Mouse (Mus musculus): ENCODE measurements around the gene Wdr70. TPM values are rescaled to one million over a fixed set of nuclear protein-coding genes. Genes with fewer than 3 reads are reported as not detected.
A peak's percentile ranks its signal among the peaks of the same experiment; 100 is the strongest.

The Wdr70 gene
- 8.7 and 13.3 TPM in 2 replicates for polyA plus RNA-seq (2011; ENCODE audit: insufficient read depth, insufficient read length, low replicate concordance, missing spikeins)

DNA sequence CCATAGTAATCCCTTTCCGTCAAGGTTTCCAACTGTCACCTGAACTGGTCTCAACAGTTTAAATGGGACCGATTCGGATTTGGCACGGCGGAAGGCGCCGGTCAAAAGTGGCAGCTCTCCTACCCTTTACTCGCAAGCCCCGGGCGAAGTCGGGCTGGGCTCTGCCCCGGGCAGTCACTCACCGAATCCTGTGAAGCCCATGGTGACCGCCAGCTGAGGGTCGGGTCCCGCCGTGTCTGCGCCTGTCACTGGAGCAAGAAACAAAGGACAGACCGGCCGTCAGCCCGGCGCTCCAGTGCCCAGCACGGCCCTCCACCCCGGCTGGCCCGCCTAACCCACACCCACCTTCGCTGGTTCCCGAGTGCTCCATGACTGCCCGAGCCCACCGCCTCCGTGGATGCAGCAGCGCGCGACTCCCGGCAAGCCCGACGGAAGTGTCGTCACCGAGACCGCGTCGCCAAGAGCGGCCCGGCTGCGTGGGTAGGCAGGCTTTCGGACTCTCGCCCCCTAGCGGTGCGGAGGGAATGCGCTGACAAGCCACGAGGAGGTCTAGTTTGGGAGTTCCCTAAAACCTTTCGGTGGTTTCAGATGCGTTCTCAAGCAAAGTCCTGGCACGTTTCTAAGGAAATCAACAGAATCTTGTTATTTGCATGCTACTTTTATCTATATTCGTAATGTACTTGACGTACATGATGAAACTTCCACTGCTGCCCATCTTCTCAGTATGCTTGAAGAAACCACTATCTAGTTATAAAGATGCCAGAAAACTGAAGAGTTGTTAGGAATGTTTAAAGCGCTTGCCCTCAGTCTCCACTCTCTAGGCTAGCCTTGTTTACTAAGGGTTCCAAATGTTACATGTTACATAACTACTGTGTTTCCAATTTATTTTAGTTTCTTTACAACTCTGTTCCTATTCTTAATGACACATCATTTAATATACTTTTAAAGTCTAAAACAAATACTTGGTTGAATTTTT is at the start of gene Wdr70:
Gene Wdr70 (minus strand): TSS at position 436 of the 976 bp plus-strand sequence.
- Histone ChIP-seq H3K4me1 (ENCODE audit: control insufficient read depth, insufficient read depth, low read length) (no peaks in the 10 kb centered on the region; the same call in 1 of the 2 replicates), H3K4me3 (replicated peaks; ENCODE audit: control insufficient read depth, low read depth, low read length) (peak within 1 kb of the TSS; percentile 96), H3K27ac (ENCODE audit: control insufficient read depth, insufficient read depth, low read depth, low read length, poor library complexity) (peak within 1 kb of the TSS; percentile 56)
- TF ChIP-seq POLR2A (IDR thresholded peaks at IDR 0.05; ENCODE audit: borderline replicate concordance, control insufficient read depth, low read depth, low read length) (peak; percentile 66; the same call in 1 of the 2 replicates), CTCF (IDR thresholded peaks at IDR 0.05; ENCODE audit: control insufficient read depth, insufficient read depth, low read length) (peak; percentile 99)
- WGBS: 2% methylated on average over 56 of the region's 56 CpGs

- 89% methylated on average over 5 of the region's 5 CpGs for WGBS
- Histone ChIP-seq H3K27ac (ENCODE audit: control insufficient read depth, insufficient read depth, low read depth, low read length, poor library complexity) (no peak overlapping the region), H3K4me3 (replicated peaks; ENCODE audit: control insufficient read depth, low read depth, low read length) (no peak overlapping the region), H3K4me1 (ENCODE audit: control insufficient read depth, insufficient read depth, low read length) (no peaks in the 10 kb centered on the region)
- TF ChIP-seq CTCF (IDR thresholded peaks at IDR 0.05; ENCODE audit: control insufficient read depth, insufficient read depth, low read length) (no peak), POLR2A (IDR thresholded peaks at IDR 0.05; ENCODE audit: borderline replicate concordance, control insufficient read depth, low read depth, low read length) (no peak)
Measured at GRCm38 (mm10) chr15:8135606-8136005, 36.6 kb upstream of the Wdr70 start.

DNA sequence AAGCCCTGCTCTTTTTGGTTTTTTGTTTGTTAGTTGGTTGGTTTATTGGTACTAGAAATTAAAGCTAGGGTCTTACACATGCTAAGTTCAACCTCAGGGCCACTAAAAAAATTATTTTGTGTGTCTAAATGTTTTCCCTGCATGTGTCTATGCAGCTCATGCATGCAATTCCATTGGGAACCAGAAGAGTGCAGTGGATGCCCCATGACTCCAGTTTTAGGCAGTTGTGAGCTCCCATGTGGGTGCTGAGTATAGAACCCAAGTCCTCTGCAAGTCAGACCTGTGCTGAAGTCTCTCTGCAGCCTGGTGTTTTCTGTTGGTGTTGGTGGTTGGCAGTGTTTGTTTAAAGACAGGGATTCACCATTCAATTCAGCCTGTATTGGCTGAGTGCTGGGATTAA is 32.8 kb upstream of the Wdr70 start:
- Histone ChIP-seq H3K4me1 (ENCODE audit: control insufficient read depth, insufficient read depth, low read length) (no peaks in the 10 kb centered on the region), H3K27ac (ENCODE audit: control insufficient read depth, insufficient read depth, low read depth, low read length, poor library complexity) (no peak overlapping the region), H3K4me3 (replicated peaks; ENCODE audit: control insufficient read depth, low read depth, low read length) (no peak overlapping the region)
- no peak for TF ChIP-seq POLR2A (IDR thresholded peaks at IDR 0.05; ENCODE audit: borderline replicate concordance, control insufficient read depth, low read depth, low read length)

DNA sequence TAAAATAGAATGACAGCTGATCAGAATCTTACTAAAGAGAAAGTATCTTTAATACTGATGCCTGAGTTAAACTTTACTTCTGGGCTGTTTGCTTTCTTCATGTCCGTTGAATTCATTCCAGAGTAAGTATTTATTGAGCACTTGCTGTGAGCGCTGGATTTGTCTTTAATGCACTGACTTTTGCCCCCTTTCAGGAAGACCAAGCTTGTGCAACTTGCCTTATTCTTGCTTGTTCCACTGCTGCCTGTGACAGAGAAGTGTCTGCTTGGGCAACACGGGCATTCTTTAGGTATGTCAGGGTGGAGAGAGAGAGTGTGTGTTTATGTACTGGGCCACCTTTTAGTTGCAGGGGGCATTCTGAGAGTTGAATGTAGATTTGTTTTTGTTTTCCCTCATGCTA is 32.3 kb upstream of the Wdr70 start:
- TF ChIP-seq POLR2A (IDR thresholded peaks at IDR 0.05; ENCODE audit: borderline replicate concordance, control insufficient read depth, low read depth, low read length) (no peak), CTCF (IDR thresholded peaks at IDR 0.05; ENCODE audit: control insufficient read depth, insufficient read depth, low read length) (no peak)
- Histone ChIP-seq H3K27ac (ENCODE audit: control insufficient read depth, insufficient read depth, low read depth, low read length, poor library complexity) (no peak overlapping the region), H3K4me1 (ENCODE audit: control insufficient read depth, insufficient read depth, low read length) (no peaks in the 10 kb centered on the region), H3K4me3 (replicated peaks; ENCODE audit: control insufficient read depth, low read depth, low read length) (no peak overlapping the region)
- WGBS: 84% methylated on average over 3 of the region's 3 CpGs

GRCm38 (mm10) chr15:8129281-8129680 is 30.3 kb upstream of the Wdr70 start:
- WGBS: 59% methylated on average over 1 of the region's 1 CpGs
- Histone ChIP-seq H3K4me3 (replicated peaks; ENCODE audit: control insufficient read depth, low read depth, low read length) (no peak overlapping the region), H3K4me1 (ENCODE audit: control insufficient read depth, insufficient read depth, low read length) (no peaks in the 10 kb centered on the region), H3K27ac (ENCODE audit: control insufficient read depth, insufficient read depth, low read depth, low read length, poor library complexity) (no peak overlapping the region)
- TF ChIP-seq CTCF (IDR thresholded peaks at IDR 0.05; ENCODE audit: control insufficient read depth, insufficient read depth, low read length) (no peak), POLR2A (IDR thresholded peaks at IDR 0.05; ENCODE audit: borderline replicate concordance, control insufficient read depth, low read depth, low read length) (no peak)

DNA sequence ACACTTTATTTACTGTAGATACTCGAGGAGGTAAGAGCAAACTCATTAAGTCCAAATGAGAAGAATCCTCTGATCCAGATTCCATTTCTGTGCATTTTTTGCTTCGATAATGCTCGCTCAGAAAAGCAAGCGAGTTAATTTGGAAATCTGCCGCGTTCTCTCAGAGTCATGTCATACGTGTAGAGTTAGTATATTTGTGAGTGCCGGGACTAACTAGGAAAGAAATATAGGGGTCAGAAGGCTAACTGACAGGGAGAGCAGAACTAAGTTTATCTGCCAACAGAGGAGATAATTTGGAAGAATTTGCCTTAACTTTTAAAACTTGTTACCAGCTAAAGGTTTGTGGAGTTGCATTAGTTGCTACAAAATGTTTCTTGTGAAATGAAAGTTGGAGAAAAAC is 10.8 kb upstream of the Wdr70 start:
- WGBS: under 1% methylated on average over 8 of the region's 8 CpGs
- H3K27ac ChIP-seq (ENCODE audit: control insufficient read depth, insufficient read depth, low read depth, low read length, poor library complexity): no peak overlapping the region
- peak overlapping the region; percentile 96 for H3K4me3 ChIP-seq (replicated peaks; ENCODE audit: control insufficient read depth, low read depth, low read length)
- TF ChIP-seq POLR2A (IDR thresholded peaks at IDR 0.05; ENCODE audit: borderline replicate concordance, control insufficient read depth, low read depth, low read length): no peak
- TF ChIP-seq CTCF (IDR thresholded peaks at IDR 0.05; ENCODE audit: control insufficient read depth, insufficient read depth, low read length): no peak
- no peaks in the 10 kb centered on the region; the same call in 1 of the 2 replicates for H3K4me1 ChIP-seq (ENCODE audit: control insufficient read depth, insufficient read depth, low read length)

GRCm38 (mm10) chr15:8108966-8109743 is 10.1 kb upstream of the Wdr70 start, which contains the start of gene Nup155:
Gene Nup155 (plus strand): TSS chr15:8109273.
- WGBS: under 1% methylated on average over 54 of the region's 54 CpGs

More at GRCm38 (mm10) chr15:8108966-8109743, 10.1 kb upstream of the Wdr70 start, which contains the start of gene Nup155:
- Histone ChIP-seq H3K4me3 (replicated peaks; ENCODE audit: control insufficient read depth, low read depth, low read length) (peak within 1 kb of the TSS; percentile 96), H3K27ac (ENCODE audit: control insufficient read depth, insufficient read depth, low read depth, low read length, poor library complexity) (peak within 1 kb of the TSS; percentile 65), H3K4me1 (ENCODE audit: control insufficient read depth, insufficient read depth, low read length) (no peaks in the 10 kb centered on the region; the same call in 1 of the 2 replicates)
- peak; percentile 60; the same call in 1 of the 2 replicates for TF ChIP-seq POLR2A (IDR thresholded peaks at IDR 0.05; ENCODE audit: borderline replicate concordance, control insufficient read depth, low read depth, low read length)
- TF ChIP-seq CTCF (IDR thresholded peaks at IDR 0.05; ENCODE audit: control insufficient read depth, insufficient read depth, low read length): no peak

All from bone marrow, adult 2 months (tissue).